Mouse (Mus musculus): Measurements from ENCODE around the gene Tomm40. TPM values are rescaled to one million over a fixed set of nuclear protein-coding genes. Genes with fewer than 3 reads are reported as not detected.
"Not testable (repeated sequence)": the region's sequence is repeated elsewhere in the genome, so short reads cannot be mapped to it uniquely, and the experiment has no call there.

Gene Tomm40
- polyA plus RNA-seq, 1 experiment from 2014 or later: 138 TPM

- H3K27ac ChIP-seq (ENCODE audit: low read depth, low read length): no peak overlapping the region
- WGBS: 88% methylated on average over 10 of the region's 10 CpGs
- DNase-seq (ENCODE audit: low spot score, missing footprints): peak; percentile 68
Measured at GRCm38 (mm10) chr7:19694336-19695212, 20.7 kb downstream of the Tomm40 start.

DNA sequence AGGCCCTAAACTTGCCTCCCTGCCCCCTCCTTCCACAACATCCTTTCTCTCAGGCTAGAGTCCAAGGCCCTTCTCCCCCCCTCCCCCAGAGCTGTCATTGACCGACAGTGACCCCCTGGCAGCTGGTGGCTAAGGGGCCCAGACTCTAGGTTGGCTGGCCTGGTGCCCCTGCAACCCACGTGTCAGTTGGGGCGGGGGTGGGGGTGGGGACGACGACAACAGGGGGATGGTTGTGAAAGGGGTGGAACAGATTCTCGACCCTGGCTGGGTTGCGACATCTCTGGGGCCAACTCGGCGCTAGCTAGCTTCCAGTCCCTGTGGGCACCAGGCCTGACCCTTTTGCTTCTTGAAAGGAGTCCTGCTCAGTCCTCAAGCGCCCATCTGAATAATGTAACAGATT is 21.8 kb downstream of the Tomm40 start:
- Histone ChIP-seq H3K9me3 (ENCODE audit: control insufficient read depth, low read length) (peaks cover 4% of the 10 kb centered on the region; the same call in 1 of the 2 replicates), H3K27ac (ENCODE audit: low read depth, low read length) (no peak overlapping the region), H3K4me1 (ENCODE audit: control insufficient read depth, insufficient read depth, low read length) (peaks cover 4% of the 10 kb centered on the region; the same call in 1 of the 2 replicates), H3K9ac (ENCODE audit: low read length) (peak overlapping the region; percentile 20; the same call in 1 of the 2 replicates), H3K36me3 (ENCODE audit: control insufficient read depth, insufficient read depth, low read length) (peaks cover 9% of the 10 kb centered on the region), H3K27me3 (ENCODE audit: control insufficient read depth, insufficient read depth, low read length) (no peaks in the 10 kb centered on the region), H3K4me2 (no peak overlapping the region), H3K4me3 (ENCODE audit: low read depth, low read length) (no peak overlapping the region)
- no peak for ATAC-seq (ENCODE audit: low FRiP score)
- DNase-seq (ENCODE audit: low spot score, missing footprints): peak; percentile 84
- 31% methylated on average over 10 of the region's 10 CpGs for WGBS

More at GRCm38 (mm10) chr7:19694336-19695212, 20.7 kb downstream of the Tomm40 start:
- Histone ChIP-seq H3K4me3 (ENCODE audit: low read depth, low read length) (no peak overlapping the region), H3K4me1 (ENCODE audit: control insufficient read depth, insufficient read depth, low read length) (peaks cover 16% of the 10 kb centered on the region), H3K27me3 (ENCODE audit: control insufficient read depth, insufficient read depth, low read length) (no peaks in the 10 kb centered on the region), H3K9ac (ENCODE audit: low read length) (no peak overlapping the region), H3K4me2 (no peak overlapping the region), H3K9me3 (ENCODE audit: control insufficient read depth, low read length) (peaks cover 4% of the 10 kb centered on the region; the same call in 1 of the 2 replicates), H3K36me3 (ENCODE audit: control insufficient read depth, insufficient read depth, low read length) (peaks cover 9% of the 10 kb centered on the region)
- no peak for ATAC-seq (ENCODE audit: low FRiP score)

DNA sequence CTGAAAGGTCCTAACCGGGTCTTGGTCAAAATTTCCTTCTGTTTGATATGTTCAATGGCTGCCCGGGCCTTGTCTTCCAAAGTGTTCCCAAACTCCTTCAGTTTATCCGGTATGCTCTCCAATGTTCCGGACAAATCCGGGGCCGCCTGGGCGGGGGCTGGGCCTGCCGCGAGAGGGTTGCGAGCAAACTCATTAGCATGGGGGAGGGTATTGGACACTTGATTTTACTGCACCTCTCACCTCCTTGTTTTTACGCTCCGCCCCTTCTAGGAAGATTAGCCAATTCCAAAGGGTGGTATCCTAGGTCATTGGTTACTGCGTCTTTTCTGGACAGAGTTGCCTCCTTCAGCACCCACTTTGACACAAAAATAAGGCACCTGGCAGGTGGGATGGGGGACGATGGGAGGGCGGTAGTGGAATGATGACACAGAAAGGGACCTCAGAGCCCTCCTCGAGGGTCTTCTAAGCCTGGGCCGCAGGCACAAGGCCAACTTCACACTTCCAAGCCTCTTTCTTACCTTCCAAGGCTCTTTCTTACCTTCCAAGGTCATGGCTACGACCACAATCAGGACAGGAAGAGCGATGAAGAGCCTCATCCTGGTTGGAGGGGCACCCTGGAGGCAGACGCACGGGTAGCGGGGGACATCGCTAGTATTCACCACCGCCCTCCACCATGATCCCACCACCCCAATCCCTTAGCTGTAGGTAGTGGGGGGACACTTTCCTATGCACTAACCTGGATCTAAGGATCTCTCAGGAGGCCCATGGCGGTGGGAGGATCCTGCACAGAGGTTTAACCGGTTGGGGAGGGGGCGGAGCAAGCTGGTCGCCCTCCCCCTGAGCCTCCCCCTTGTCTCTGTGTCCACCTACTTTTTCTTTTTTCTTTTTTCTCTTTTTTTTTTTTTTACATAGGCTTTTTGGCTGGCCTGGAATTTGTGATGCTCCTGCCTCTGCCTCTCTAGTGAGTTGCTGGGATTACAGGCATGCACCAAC is 23.1 kb downstream of the Tomm40 start, which contains the start of gene Apoc1:
Apoc1 (minus strand) TSS at position 788 of the 993 bp plus-strand sequence.
- Histone ChIP-seq H3K9me3 (ENCODE audit: control insufficient read depth, low read length) (peaks cover 4% of the 10 kb centered on the region; the same call in 1 of the 2 replicates), H3K27me3 (ENCODE audit: control insufficient read depth, insufficient read depth, low read length) (no peaks in the 10 kb centered on the region), H3K4me3 (ENCODE audit: low read depth, low read length) (no peak within 1 kb of the TSS), H3K4me2 (no peak within 1 kb of the TSS), H3K4me1 (ENCODE audit: control insufficient read depth, insufficient read depth, low read length) (peaks cover 4% of the 10 kb centered on the region; the same call in 1 of the 2 replicates), H3K27ac (ENCODE audit: low read depth, low read length) (no peak within 1 kb of the TSS), H3K9ac (ENCODE audit: low read length) (peak within 1 kb of the TSS; percentile 20; the same call in 1 of the 2 replicates), H3K36me3 (ENCODE audit: control insufficient read depth, insufficient read depth, low read length) (peaks cover 9% of the 10 kb centered on the region)
- DNase-seq (ENCODE audit: low spot score, missing footprints): peak; percentile 37
- ATAC-seq (ENCODE audit: low FRiP score): no peak
- 53% methylated on average over 28 of the region's 28 CpGs for WGBS

- Histone ChIP-seq H3K4me2 (no peak overlapping the region), H3K27ac (ENCODE audit: low read depth, low read length) (no peak overlapping the region), H3K4me1 (ENCODE audit: control insufficient read depth, insufficient read depth, low read length) (peaks cover 4% of the 10 kb centered on the region; the same call in 1 of the 2 replicates), H3K9me3 (ENCODE audit: control insufficient read depth, low read length) (peaks cover under 1% of the 10 kb centered on the region; the same call in 1 of the 2 replicates), H3K4me3 (ENCODE audit: low read depth, low read length) (no peak overlapping the region), H3K36me3 (ENCODE audit: control insufficient read depth, insufficient read depth, low read length) (peaks cover 3% of the 10 kb centered on the region), H3K27me3 (ENCODE audit: control insufficient read depth, insufficient read depth, low read length) (no peaks in the 10 kb centered on the region), H3K9ac (ENCODE audit: low read length) (no peak overlapping the region)
- 79% methylated on average over 6 of the region's 6 CpGs for WGBS
- peak; percentile 69 for DNase-seq (ENCODE audit: low spot score, missing footprints)
- no peak for ATAC-seq (ENCODE audit: low FRiP score)
Measured at GRCm38 (mm10) chr7:19691434-19691833, 23.8 kb downstream of the Tomm40 start.

GRCm38 (mm10) chr7:19690845-19691244 is 24.4 kb downstream of the Tomm40 start:
- no peak overlapping the region for H3K4me3 ChIP-seq (ENCODE audit: low read depth, low read length)
- ATAC-seq (ENCODE audit: low FRiP score): no peak
- 90% methylated on average over 4 of the region's 4 CpGs for whole genome bisulfite sequencing

DNA sequence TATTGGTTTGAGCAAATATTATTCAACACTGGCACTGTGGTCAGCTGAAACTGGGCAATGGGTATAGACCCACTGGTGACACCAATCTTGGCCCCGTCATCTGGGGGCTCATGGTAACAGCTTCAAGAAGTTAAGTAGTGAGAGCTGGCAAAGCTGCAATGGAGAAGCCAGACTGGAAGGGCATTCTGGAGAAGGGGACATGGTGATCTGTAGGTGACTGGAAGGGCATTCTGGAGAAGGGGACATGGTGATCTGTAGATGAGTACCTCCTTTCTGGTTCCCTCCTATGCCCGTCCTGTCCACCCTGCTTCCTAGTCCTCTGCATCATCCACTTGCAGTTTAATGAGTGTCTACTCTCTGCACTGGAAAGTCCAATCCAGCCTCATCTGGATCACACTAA is 26.6 kb downstream of the Tomm40 start:
- peaks cover 4% of the 10 kb centered on the region; the same call in 1 of the 2 replicates for H3K4me1 ChIP-seq (ENCODE audit: control insufficient read depth, insufficient read depth, low read length)
- no peaks in the 10 kb centered on the region for H3K9me3 ChIP-seq (ENCODE audit: control insufficient read depth, low read length)
- peak; percentile 73 for DNase-seq (ENCODE audit: low spot score, missing footprints)

More at GRCm38 (mm10) chr7:19690845-19691244, 24.4 kb downstream of the Tomm40 start:
- no peak overlapping the region for H3K9ac ChIP-seq (ENCODE audit: low read length)
- peaks cover 4% of the 10 kb centered on the region; the same call in 1 of the 2 replicates for H3K4me1 ChIP-seq (ENCODE audit: control insufficient read depth, insufficient read depth, low read length)
- no peaks in the 10 kb centered on the region for H3K27me3 ChIP-seq (ENCODE audit: control insufficient read depth, insufficient read depth, low read length)
- no peak overlapping the region for H3K4me2 ChIP-seq
- no peak overlapping the region for H3K27ac ChIP-seq (ENCODE audit: low read depth, low read length)
- H3K9me3 ChIP-seq (ENCODE audit: control insufficient read depth, low read length): no peaks in the 10 kb centered on the region
- peak; percentile 8 for DNase-seq (ENCODE audit: low spot score, missing footprints)
- no peaks in the 10 kb centered on the region for H3K36me3 ChIP-seq (ENCODE audit: control insufficient read depth, insufficient read depth, low read length)

GRCm38 (mm10) chr7:19688101-19688500 is 27.1 kb downstream of the Tomm40 start:
- Histone ChIP-seq H3K36me3 (ENCODE audit: control insufficient read depth, insufficient read depth, low read length) (no peaks in the 10 kb centered on the region), H3K27me3 (ENCODE audit: control insufficient read depth, insufficient read depth, low read length) (no peaks in the 10 kb centered on the region), H3K4me2 (no peak overlapping the region), H3K9me3 (ENCODE audit: control insufficient read depth, low read length) (no peaks in the 10 kb centered on the region), H3K4me1 (ENCODE audit: control insufficient read depth, insufficient read depth, low read length) (peaks cover 2% of the 10 kb centered on the region; the same call in 1 of the 2 replicates), H3K4me3 (ENCODE audit: low read depth, low read length) (no peak overlapping the region), H3K27ac (ENCODE audit: low read depth, low read length) (no peak overlapping the region), H3K9ac (ENCODE audit: low read length) (no peak overlapping the region)
- 93% methylated on average over 10 of the region's 10 CpGs for WGBS
- ATAC-seq (ENCODE audit: low FRiP score): no peak
- peak; percentile 72 for DNase-seq (ENCODE audit: low spot score, missing footprints)

More for the DNA sequence above, 26.6 kb downstream of the Tomm40 start:
- no peak overlapping the region for H3K4me2 ChIP-seq
- H3K9ac ChIP-seq (ENCODE audit: low read length): no peak overlapping the region
- no peak overlapping the region for H3K27ac ChIP-seq (ENCODE audit: low read depth, low read length)
- no peak overlapping the region for H3K4me3 ChIP-seq (ENCODE audit: low read depth, low read length)
- no peaks in the 10 kb centered on the region for H3K27me3 ChIP-seq (ENCODE audit: control insufficient read depth, insufficient read depth, low read length)
- ATAC-seq (ENCODE audit: low FRiP score): no peak
- H3K36me3 ChIP-seq (ENCODE audit: control insufficient read depth, insufficient read depth, low read length): no peaks in the 10 kb centered on the region
- WGBS: 94% methylated on average over 2 of the region's 2 CpGs

- ATAC-seq (ENCODE audit: low FRiP score); H3K27ac ChIP-seq (ENCODE audit: low read depth, low read length); H3K9ac ChIP-seq (ENCODE audit: low read length); H3K4me2 ChIP-seq; H3K36me3 ChIP-seq (ENCODE audit: control insufficient read depth, insufficient read depth, low read length); H3K9me3 ChIP-seq (ENCODE audit: control insufficient read depth, low read length); H3K4me3 ChIP-seq (ENCODE audit: low read depth, low read length); H3K27me3 ChIP-seq (ENCODE audit: control insufficient read depth, insufficient read depth, low read length); H3K4me1 ChIP-seq (ENCODE audit: control insufficient read depth, insufficient read depth, low read length): not testable (repeated sequence)
- WGBS: 80% methylated on average over 8 of the region's 8 CpGs
- peak; percentile 75 for DNase-seq (ENCODE audit: low spot score, missing footprints)
Measured at GRCm38 (mm10) chr7:19686927-19687583, 28.2 kb downstream of the Tomm40 start.
